Mouse (Mus musculus) stomach, embryonic 14.5 days (tissue): ENCODE data around the gene Rdh16f1. TPM values are rescaled to one million over a fixed set of nuclear protein-coding genes. Genes with fewer than 3 reads are reported as not detected.

Experiments
- ATAC-seq: fragments of 200-750 bp; cut with Nextera tagmentation; 2 replicates; pipeline ENCODE4 v1.8.0; 2017; ENCODE audit warnings: low read depth, moderate TSS enrichment; ENCODE audit not compliant: insufficient number of reproducible peaks, insufficient read depth, low FRiP score
- H3K27ac ChIP-seq: fragments of 300-500 bp; sonication (generic); 2 replicates; pipeline ENCODE4 v1.5.1; 2014; ENCODE audit warnings: mild to moderate bottlenecking, low read length, moderate library complexity, mixed read lengths
- H3K27me3 ChIP-seq: fragments of 300-500 bp; sonication (generic); 2 replicates; pipeline ENCODE4 v1.6.1; 2014; ENCODE audit warnings: low read length, control low read depth, mixed read lengths; ENCODE audit not compliant: control insufficient read depth, insufficient read depth
- H3K36me3 ChIP-seq: fragments of 300-500 bp; sonication (generic); 2 replicates; pipeline ENCODE4 v1.6.1; 2014; ENCODE audit warnings: mild to moderate bottlenecking, control low read depth, low read length, moderate library complexity, mixed read lengths; ENCODE audit not compliant: control insufficient read depth, insufficient read depth
- H3K4me1 ChIP-seq: fragments of 300-500 bp; sonication (generic); 2 replicates; pipeline ENCODE4 v1.6.1; 2014; ENCODE audit warnings: low read length, control low read depth, mixed read lengths; ENCODE audit not compliant: control insufficient read depth, insufficient read depth
- H3K4me2 ChIP-seq: fragments of 300-500 bp; sonication (generic); replicated peaks from 2 replicates; pipeline ENCODE4 v1.6.1; 2014; ENCODE audit warnings: low read depth, low read length, control low read depth
- H3K4me3 ChIP-seq: fragments of 300-500 bp; sonication (generic); 2 replicates; pipeline ENCODE4 v1.5.1; 2014; ENCODE audit warnings: low read depth, low read length, control low read depth
- H3K9ac ChIP-seq: fragments of 300-500 bp; sonication (generic); replicated peaks from 2 replicates; pipeline ENCODE4 v1.6.1; 2014; ENCODE audit warnings: low read depth, mild to moderate bottlenecking, control low read depth, low read length, moderate library complexity, mixed read lengths
- H3K9me3 ChIP-seq: fragments of 300-500 bp; sonication (generic); 2 replicates; pipeline ENCODE4 v1.6.1; 2016; ENCODE audit warnings: low read depth, low read length, control low read depth; ENCODE audit not compliant: control insufficient read depth
- WGBS: fragments of 180-500 bp; shearing (Covaris S2); extraction: QIAGEN DNeasy Blood & Tissue Kit; methylation state at CpG from one replicate; pipeline ENCODE4 v1.1.7; 2014; 5-methylcytosine and 5-hydroxymethylcytosine counted together
- polyA plus RNA-seq: library from polyadenylated mRNA; unstranded; fragments of >200 nt; fragmentation: Nextera tagmentation; extraction: Ambion mirVana; gene quantifications from 2 replicates; pipeline ENCODE4 v1.2.1, GENCODE M21; 2014

The Rdh16f1 gene
- polyA plus RNA-seq, 1 experiment from 2014 or later: not detected

GRCm38 (mm10) chr10:127730933-127731310, 28.7 kb upstream of the Rdh16f1 start:
- Histone ChIP-seq H3K27ac (no peak overlapping the region), H3K36me3 (no peaks in the 10 kb centered on the region), H3K4me3 (no peak overlapping the region), H3K4me1 (no peaks in the 10 kb centered on the region), H3K9me3 (no peaks in the 10 kb centered on the region), H3K9ac (no peak overlapping the region), H3K27me3 (no peaks in the 10 kb centered on the region), H3K4me2 (no peak overlapping the region)
- WGBS: 40% methylated on average over 9 of the region's 9 CpGs
- no peak for ATAC-seq

- no peaks in the 10 kb centered on the region for H3K4me1 ChIP-seq
- H3K9ac ChIP-seq: no peak overlapping the region
- no peaks in the 10 kb centered on the region for H3K27me3 ChIP-seq
- 24% methylated on average over 5 of the region's 5 CpGs for WGBS
- no peak overlapping the region for H3K4me3 ChIP-seq
- no peak overlapping the region for H3K27ac ChIP-seq
- no peak overlapping the region for H3K4me2 ChIP-seq
- no peaks in the 10 kb centered on the region for H3K9me3 ChIP-seq
- ATAC-seq: no peak
- no peaks in the 10 kb centered on the region for H3K36me3 ChIP-seq
These were observed 28.2 kb upstream of the Rdh16f1 start for GRCm38 (mm10) chr10:127731397-127731796.

- no peak for ATAC-seq
- WGBS: 34% methylated on average over 5 of the region's 5 CpGs
- H3K4me2 ChIP-seq: no peak overlapping the region
These were observed 25.2 kb upstream of the Rdh16f1 start for GRCm38 (mm10) chr10:127734434-127734833.

GRCm38 (mm10) chr10:127736266-127736665, 23.3 kb upstream of the Rdh16f1 start:
- no peak overlapping the region for H3K9ac ChIP-seq
- no peak overlapping the region for H3K4me2 ChIP-seq
- ATAC-seq: no peak
- peaks cover under 1% of the 10 kb centered on the region; the same call in 1 of the 2 replicates for H3K36me3 ChIP-seq
- peaks cover 8% of the 10 kb centered on the region; the same call in 1 of the 2 replicates for H3K4me1 ChIP-seq
- 82% methylated on average over 2 of the region's 2 CpGs for WGBS
- no peaks in the 10 kb centered on the region for H3K27me3 ChIP-seq
- no peak overlapping the region for H3K27ac ChIP-seq
- H3K9me3 ChIP-seq: no peaks in the 10 kb centered on the region
- no peak overlapping the region for H3K4me3 ChIP-seq

More at GRCm38 (mm10) chr10:127734434-127734833, 25.2 kb upstream of the Rdh16f1 start:
- Histone ChIP-seq H3K9ac (no peak overlapping the region), H3K27me3 (no peaks in the 10 kb centered on the region), H3K4me1 (no peaks in the 10 kb centered on the region), H3K27ac (no peak overlapping the region), H3K36me3 (no peaks in the 10 kb centered on the region), H3K4me3 (no peak overlapping the region), H3K9me3 (no peaks in the 10 kb centered on the region)

GRCm38 (mm10) chr10:127736916-127737315, 22.7 kb upstream of the Rdh16f1 start:
- Histone ChIP-seq H3K27me3 (no peaks in the 10 kb centered on the region), H3K9ac (no peak overlapping the region), H3K36me3 (peaks cover 7% of the 10 kb centered on the region; the same call in 1 of the 2 replicates), H3K4me1 (peaks cover 8% of the 10 kb centered on the region; the same call in 1 of the 2 replicates), H3K9me3 (no peaks in the 10 kb centered on the region), H3K4me3 (no peak overlapping the region), H3K27ac (no peak overlapping the region), H3K4me2 (no peak overlapping the region)
- 64% methylated on average over 4 of the region's 4 CpGs for WGBS
- ATAC-seq: no peak

- no peak for ATAC-seq
- Histone ChIP-seq H3K9ac (no peak overlapping the region), H3K36me3 (peaks cover 13% of the 10 kb centered on the region), H3K9me3 (no peaks in the 10 kb centered on the region), H3K4me1 (peaks cover 8% of the 10 kb centered on the region; the same call in 1 of the 2 replicates), H3K27me3 (no peaks in the 10 kb centered on the region), H3K4me2 (no peak overlapping the region), H3K27ac (no peak overlapping the region), H3K4me3 (no peak overlapping the region)
- WGBS: 22% methylated on average over 2 of the region's 2 CpGs
These were observed 22.0 kb upstream of the Rdh16f1 start for GRCm38 (mm10) chr10:127737552-127737951.

GRCm38 (mm10) chr10:127738151-127738882, 21.3 kb upstream of the Rdh16f1 start:
- H3K36me3 ChIP-seq: peaks cover 21% of the 10 kb centered on the region
- peak overlapping the region; percentile 86; the same call in 1 of the 2 replicates for H3K4me3 ChIP-seq
- 42% methylated on average over 13 of the region's 13 CpGs for WGBS

GRCm38 (mm10) chr10:127739083-127739660, 20.4 kb upstream of the Rdh16f1 start, which contains the start of gene Zbtb39:
Gene Zbtb39 (plus strand): TSS chr10:127739538.
- no peaks in the 10 kb centered on the region for H3K27me3 ChIP-seq
- 2% methylated on average over 43 of the region's 61 CpGs for WGBS
- peak within 1 kb of the TSS; percentile 66 for H3K27ac ChIP-seq
- peak within 1 kb of the TSS; percentile 82 for H3K4me2 ChIP-seq
- H3K9me3 ChIP-seq: no peaks in the 10 kb centered on the region
- H3K36me3 ChIP-seq: peaks cover 29% of the 10 kb centered on the region
- peaks cover 8% of the 10 kb centered on the region; the same call in 1 of the 2 replicates for H3K4me1 ChIP-seq
- ATAC-seq: peak; percentile 81
- peak within 1 kb of the TSS; percentile 97 for H3K9ac ChIP-seq
- H3K4me3 ChIP-seq: peak within 1 kb of the TSS; percentile 86

More at GRCm38 (mm10) chr10:127738151-127738882, 21.3 kb upstream of the Rdh16f1 start:
- no peaks in the 10 kb centered on the region for H3K27me3 ChIP-seq
- ATAC-seq: 0 out of 2 replicates have a peak, but pooled peaks have one; percentile 11
- H3K27ac ChIP-seq: no peak overlapping the region
- H3K4me2 ChIP-seq: peak overlapping the region; percentile 82; the same call in 1 of the 2 replicates
- H3K9ac ChIP-seq: no peak overlapping the region
- H3K4me1 ChIP-seq: peaks cover 8% of the 10 kb centered on the region; the same call in 1 of the 2 replicates
- H3K9me3 ChIP-seq: no peaks in the 10 kb centered on the region
